Mouse (Mus musculus): ENCODE results near the gene Lcorl. TPM values are rescaled to one million over a fixed set of nuclear protein-coding genes. Genes with fewer than 3 reads are reported as not detected.
"Not testable (repeated sequence)": the region's sequence is repeated elsewhere in the genome, so short reads cannot be mapped to it uniquely, and the experiment has no call there.

Lcorl gene
- polyA plus RNA-seq, 1 experiment: 4.7 TPM

DNA sequence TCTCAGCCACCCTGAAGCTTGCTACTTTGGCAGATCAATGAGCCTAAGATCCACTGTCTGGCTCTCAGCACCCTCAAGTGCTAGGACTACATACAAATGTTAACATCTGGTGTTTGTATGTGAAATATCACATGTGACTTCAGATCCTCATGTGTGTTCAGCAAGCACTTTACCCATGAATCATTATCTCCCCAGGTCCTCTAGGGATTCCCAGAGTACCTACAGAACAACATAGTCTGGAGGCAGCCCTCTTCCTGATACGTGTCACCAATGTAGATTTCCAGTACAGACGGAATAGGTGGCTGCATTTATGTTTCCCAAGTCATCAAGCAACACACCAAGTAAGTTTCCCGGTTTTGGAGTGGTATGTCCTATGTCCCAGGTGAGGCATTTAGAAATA lies 188.6 kb downstream of the Lcorl start:
- no peak for TF ChIP-seq CTCF (IDR thresholded peaks at IDR 0.05; ENCODE audit: control insufficient read depth, insufficient read depth, insufficient replicate concordance, low read depth, low read length)
- no peak for TF ChIP-seq POLR2A (IDR thresholded peaks at IDR 0.05; ENCODE audit: control insufficient read depth, low read depth, low read length)
- H3K4me3 ChIP-seq (ENCODE audit: control insufficient read depth, low read depth, low read length): peak overlapping the region; percentile 99
- peak overlapping the region; percentile 92; the same call in 1 of the 2 replicates for H3K27ac ChIP-seq (ENCODE audit: control insufficient read depth, insufficient read depth, low read depth, low read length)
- no peaks in the 10 kb centered on the region for H3K27me3 ChIP-seq (ENCODE audit: control insufficient read depth, insufficient read depth, low read length)
- H3K36me3 ChIP-seq (ENCODE audit: control insufficient read depth, insufficient read depth, low read length): no peaks in the 10 kb centered on the region
- H3K4me1 ChIP-seq (ENCODE audit: control insufficient read depth, insufficient read depth, low read length): peaks cover 2% of the 10 kb centered on the region; the same call in 1 of the 2 replicates

DNA sequence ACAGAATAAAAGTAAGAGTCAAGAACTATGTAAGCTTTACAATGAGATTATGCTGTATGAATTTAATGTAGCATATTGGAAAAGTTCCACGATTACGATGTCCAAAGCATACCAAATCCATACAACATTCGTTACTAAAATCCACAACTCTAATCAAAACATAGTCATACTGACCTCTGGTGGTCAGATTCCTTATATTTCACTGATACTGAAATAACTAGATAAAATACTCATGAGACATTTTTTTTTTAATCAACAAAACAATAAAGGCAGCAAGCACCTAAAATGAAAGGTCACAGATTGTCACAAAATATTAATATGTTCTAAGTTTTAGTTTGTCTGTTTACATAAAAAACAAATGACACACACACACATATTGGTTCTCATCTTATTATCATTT lies 189.1 kb downstream of the Lcorl start:
- Histone ChIP-seq H3K4me1 (ENCODE audit: control insufficient read depth, insufficient read depth, low read length) (peaks cover 2% of the 10 kb centered on the region; the same call in 1 of the 2 replicates), H3K27ac (ENCODE audit: control insufficient read depth, insufficient read depth, low read depth, low read length) (no peak overlapping the region), H3K36me3 (ENCODE audit: control insufficient read depth, insufficient read depth, low read length) (no peaks in the 10 kb centered on the region), H3K27me3 (ENCODE audit: control insufficient read depth, insufficient read depth, low read length) (no peaks in the 10 kb centered on the region), H3K4me3 (ENCODE audit: control insufficient read depth, low read depth, low read length) (no peak overlapping the region)
- TF ChIP-seq POLR2A (IDR thresholded peaks at IDR 0.05; ENCODE audit: control insufficient read depth, low read depth, low read length) (no peak), CTCF (IDR thresholded peaks at IDR 0.05; ENCODE audit: control insufficient read depth, insufficient read depth, insufficient replicate concordance, low read depth, low read length) (no peak)

DNA sequence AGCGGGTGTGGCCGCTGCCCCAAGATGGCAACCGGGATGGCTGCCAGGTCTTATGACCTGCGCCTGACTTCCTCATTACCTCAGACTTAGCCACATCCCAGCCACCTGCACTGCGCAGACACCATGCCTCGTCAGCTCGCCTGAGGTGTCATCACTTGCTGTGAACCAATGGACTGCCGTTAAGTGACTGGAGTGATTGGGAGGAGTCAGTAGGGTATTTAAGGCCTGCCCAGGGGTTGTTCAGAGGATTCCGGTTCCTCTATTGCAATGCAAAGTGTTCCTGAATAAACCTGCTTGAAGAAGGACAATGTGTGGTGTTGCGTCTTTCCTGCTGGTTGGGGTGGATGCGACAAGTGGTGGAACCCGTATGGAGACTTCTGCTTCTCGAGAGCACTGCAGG lies 199.0 kb downstream of the Lcorl start:
- not testable (repeated sequence) for H3K4me1 ChIP-seq (ENCODE audit: control insufficient read depth, insufficient read depth, low read length); H3K27ac ChIP-seq (ENCODE audit: control insufficient read depth, insufficient read depth, low read depth, low read length); H3K36me3 ChIP-seq (ENCODE audit: control insufficient read depth, insufficient read depth, low read length); H3K27me3 ChIP-seq (ENCODE audit: control insufficient read depth, insufficient read depth, low read length)
- H3K4me3 ChIP-seq (ENCODE audit: control insufficient read depth, low read depth, low read length): peak overlapping the region; percentile 20

DNA sequence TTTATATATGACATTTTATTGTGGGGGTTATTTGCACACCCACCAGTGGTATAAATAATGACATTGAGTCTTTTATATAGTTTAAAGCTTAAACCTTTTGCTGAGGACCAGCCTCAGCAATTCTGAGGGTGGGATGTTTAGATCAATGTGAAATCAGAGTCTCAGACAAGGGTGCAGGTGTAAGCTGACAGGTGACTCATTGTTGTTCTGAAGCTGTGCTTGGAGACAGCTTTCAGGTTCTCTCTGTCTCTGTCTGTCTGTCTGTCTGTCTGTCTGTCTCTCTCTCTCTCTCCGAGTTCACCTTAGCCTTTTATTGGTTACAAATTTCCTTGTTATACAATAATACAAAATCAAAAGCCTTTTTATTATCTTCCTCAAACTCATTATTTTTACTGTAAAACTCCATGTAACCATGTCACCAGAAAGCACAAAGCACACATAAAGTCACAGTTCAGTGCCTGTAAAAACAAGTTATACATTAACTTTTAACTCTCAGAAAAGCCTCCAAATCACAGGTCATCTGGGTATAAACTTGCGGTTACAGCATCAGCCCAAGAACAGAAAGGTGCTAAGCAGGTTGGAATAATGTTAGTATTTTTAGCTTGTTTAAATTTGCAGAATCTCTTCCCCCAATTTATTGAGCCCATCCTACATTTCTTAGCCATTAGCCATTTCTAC lies 206.2 kb downstream of the Lcorl start:
- Histone ChIP-seq H3K4me1 (ENCODE audit: control insufficient read depth, insufficient read depth, low read length) (no peaks in the 10 kb centered on the region), H3K4me3 (ENCODE audit: control insufficient read depth, low read depth, low read length) (no peak overlapping the region), H3K27me3 (ENCODE audit: control insufficient read depth, insufficient read depth, low read length) (no peaks in the 10 kb centered on the region), H3K27ac (ENCODE audit: control insufficient read depth, insufficient read depth, low read depth, low read length) (no peak overlapping the region), H3K36me3 (ENCODE audit: control insufficient read depth, insufficient read depth, low read length) (no peaks in the 10 kb centered on the region)
- TF ChIP-seq CTCF (IDR thresholded peaks at IDR 0.05; ENCODE audit: control insufficient read depth, insufficient read depth, insufficient replicate concordance, low read depth, low read length) (no peak), POLR2A (IDR thresholded peaks at IDR 0.05; ENCODE audit: control insufficient read depth, low read depth, low read length) (no peak)

Other genes with a start within 250 kb of the Lcorl start
- 0.21 and 0.30 TPM in 2 replicates for gene Fam184b, start 218.0 kb downstream of the Lcorl start, polyA plus RNA-seq (2012; rRNA removed)
- gene Ncapg, start 187.7 kb downstream of the Lcorl start, polyA plus RNA-seq (2012; rRNA removed): 6.0 and 7.3 TPM in 2 replicates